Mouse (Mus musculus) urinary bladder, postnatal 36 days (tissue): ENCODE measurements around the gene Tmem52.
"Not testable (repeated sequence)": the region's sequence is repeated elsewhere in the genome, so short reads cannot be mapped to it uniquely, and the experiment has no call there.

Experiments
- DNase-seq, 2 experiments: peaks; one replicate each; pipeline ENCODE4 v3.0.0; 2022; ENCODE audit warnings: low spot score in 2 of 2, mixed read lengths in 1 of 2

Tmem52 gene

DNA sequence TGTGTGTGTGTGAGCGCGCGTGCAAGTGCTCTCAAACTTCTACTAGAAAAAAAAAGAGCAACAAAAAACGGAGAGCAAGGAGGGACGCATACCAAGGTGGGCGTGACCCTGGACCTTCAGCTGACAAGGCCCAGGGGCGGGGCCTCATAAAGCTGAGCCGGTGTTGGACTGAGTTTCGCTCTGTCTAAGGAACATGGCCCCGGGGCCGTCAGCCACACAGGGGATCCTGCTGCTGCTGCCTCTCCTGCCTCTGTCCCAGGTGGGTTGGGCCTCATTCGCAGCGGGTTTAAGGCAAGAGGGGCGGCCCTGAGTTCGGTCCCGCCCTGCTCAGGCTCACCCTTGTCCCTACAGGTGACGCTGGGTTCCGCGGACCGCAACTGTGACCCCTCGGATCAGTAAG lies at the start of gene Tmem52:
Gene Tmem52, plus strand, starts transcription at position 163 of the 400 bp plus-strand sequence.
- DNase-seq, result peak in 1 of 2 experiments; percentile 44

DNA sequence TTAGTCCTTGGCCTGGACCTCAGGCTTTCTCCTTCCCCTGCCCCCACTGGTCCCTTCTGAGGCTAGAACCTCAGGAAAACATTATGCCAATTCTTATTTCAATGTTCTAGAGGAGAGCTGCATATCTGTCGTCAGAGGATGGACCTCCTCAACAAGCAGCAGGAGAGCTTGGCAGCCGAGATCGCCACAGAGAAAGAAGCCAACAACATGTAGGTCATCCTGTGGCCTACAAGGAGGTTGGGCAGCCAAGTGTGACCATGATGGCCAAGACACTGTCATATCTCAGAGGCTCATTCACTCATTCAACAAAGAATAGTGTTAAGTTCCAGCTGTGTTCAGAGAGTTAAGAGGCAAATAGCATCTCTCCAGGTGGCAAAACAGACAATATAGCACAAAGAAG lies 48.8 kb upstream of the Tmem52 start:
- no peak for DNase-seq

DNA sequence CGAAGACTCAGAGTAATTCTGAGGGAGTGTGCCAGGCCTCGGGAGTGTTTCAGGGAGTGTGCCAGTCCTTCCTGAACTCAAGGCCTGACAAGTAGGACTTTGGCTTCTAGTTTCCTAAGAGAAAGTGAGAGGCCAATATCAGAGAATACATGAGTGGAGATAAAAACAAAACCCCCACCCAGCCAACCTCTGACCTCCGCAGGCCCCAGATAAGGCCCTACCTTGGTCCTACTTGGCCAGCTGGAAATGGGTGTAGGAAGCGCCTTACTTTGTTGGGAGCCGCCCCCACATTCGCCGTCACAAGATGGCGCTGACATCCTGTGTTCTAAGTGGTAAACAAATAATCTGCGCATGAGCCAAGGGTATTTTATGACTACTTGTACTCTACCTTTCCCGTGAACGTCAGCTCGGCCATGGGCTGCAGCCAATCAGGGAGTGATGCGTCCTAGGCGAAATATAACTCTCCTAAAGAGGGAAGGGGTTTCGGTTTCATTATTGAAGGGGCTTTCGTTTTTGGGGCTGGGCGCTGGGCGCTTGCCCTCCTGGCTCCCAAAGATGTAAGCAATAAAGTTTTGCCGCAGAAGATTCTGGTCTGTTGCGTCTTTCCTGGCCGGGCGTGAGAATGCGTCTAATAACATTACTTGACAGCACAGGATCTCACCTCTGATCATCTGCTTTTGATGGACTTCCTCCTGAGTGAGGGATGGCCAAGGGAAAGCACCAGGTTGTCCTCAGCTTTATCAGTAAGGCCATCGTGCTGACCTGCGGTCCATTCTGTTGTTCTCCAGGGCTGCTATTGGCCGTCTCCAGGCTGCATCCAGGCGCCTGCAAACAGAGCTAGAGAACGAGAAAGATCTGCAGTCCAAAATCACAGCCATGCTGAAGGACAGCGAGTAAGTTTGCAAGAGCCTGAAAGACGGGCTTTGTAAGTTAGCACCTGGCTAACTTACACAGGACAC lies 47.2 kb upstream of the Tmem52 start:
- not testable (repeated sequence) for DNase-seq

DNA sequence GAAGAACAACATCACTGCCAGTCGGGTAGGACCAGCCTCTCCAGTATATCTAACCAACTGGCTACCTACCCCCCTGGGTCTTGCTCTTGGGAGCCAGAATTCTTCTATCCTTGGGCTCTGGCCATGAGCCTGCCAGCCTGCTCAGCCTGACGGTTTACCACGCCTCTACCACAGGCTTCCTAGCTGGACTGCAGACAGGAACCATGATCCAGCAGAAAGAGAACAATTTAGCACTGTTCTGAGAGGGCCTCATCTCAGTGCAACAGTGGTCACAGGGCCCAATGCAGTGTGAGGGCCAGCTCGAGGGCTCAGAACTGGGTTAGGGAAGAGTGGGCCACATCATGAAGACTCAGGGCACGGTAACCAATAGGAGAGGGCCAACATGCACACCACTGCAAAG lies 44.9 kb upstream of the Tmem52 start:
- DNase-seq, result no peak

DNA sequence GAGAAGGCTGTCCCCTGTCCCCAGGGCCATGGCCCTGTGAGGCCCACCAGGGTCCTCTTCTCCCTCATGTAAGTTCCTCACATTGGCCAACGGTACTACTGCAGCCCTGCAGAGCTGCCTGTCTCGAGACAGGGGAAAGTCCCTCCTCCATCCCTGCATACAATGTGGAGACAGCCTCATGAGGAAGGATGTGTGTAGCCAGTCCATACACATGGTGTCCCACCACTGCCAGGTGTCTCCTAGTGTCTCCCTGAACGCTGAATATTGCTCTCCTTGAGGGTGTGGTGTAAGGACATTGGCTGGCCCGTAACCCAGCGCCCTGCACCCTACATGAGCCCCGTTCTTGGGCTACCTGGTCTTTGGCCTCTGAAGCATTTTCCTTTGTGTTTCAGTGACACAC lies 42.6 kb upstream of the Tmem52 start:
- DNase-seq, result no peak

DNA sequence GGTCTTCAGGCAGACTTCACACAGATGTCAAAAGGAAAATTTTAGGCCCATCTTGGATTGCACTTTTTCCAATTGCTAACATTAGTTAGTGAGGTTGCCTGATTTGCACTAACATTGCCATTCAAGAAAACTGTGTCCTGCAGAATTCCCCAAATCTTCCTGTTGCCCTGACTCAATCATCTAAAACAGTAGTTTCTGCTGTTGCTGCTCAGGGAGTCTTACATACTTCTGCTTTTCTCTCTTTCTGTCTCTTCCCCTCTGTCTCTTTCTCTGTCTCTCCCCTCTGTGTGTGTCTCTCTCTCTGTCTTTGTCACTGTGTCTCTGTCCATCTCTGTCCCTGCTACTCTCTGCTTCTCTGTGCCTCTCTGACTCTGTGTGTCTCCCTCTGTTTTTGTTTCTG lies 40.5 kb upstream of the Tmem52 start:
- DNase-seq, result no peak

DNA sequence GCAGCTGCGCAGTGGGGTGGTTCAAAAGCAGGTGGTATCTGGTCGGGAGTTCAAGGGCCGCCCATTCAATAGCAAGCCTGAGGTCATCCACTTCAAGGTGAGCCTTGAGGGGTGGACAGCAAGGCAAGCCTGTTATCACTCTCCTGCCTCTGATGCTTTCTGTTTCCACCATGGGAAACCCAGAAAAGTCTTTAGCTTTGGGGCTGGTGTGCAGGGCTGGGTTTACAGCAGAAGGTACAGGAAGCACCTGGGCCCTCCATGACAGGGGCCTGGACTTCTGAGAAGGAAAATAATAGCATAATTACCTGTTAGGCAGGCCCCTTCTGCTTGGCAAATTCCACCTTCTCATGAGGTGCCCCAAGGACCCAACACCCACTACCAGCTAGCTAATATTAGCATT lies 39.7 kb upstream of the Tmem52 start:
- DNase-seq, result no peak

DNA sequence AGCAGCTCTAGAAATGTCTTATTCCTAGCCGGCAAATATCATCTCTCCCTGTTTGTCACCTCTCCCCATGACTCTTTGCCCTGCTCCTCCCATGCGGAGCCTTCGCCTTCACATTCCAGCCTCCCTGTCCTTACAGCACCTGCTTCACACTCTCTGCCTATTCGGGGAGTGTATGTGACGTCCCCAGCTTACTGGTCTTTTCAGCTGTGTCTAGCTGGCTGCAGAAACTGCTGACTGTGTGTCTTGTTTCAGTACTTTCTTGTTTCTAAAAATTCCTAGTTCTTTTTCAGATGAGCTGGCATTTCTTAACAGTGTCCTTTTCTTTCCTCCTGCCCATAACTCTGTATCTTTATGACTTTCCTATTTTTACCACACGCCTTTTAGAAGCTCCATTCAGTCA lies 36.6 kb upstream of the Tmem52 start:
- no peak for DNase-seq

DNA sequence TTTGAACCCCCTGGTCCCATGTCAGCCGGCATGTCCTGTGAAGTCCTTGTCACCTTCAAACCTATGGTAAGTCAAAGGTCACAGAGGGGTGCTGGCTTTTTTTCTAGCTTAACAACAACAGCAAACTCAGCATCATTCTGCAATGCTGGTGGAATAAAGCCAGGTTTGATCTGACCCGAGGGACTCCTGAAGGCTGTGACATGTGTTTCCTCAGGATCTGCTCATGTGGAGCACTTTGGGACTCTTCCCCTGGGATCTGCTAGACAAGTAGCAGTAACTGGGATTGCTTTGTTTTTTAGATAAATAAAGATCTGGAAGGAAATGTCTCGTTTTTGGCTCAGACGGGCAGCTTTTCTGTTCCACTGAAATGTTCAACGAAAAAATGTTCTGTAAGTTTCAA lies 34.9 kb upstream of the Tmem52 start:
- no peak for DNase-seq

DNA sequence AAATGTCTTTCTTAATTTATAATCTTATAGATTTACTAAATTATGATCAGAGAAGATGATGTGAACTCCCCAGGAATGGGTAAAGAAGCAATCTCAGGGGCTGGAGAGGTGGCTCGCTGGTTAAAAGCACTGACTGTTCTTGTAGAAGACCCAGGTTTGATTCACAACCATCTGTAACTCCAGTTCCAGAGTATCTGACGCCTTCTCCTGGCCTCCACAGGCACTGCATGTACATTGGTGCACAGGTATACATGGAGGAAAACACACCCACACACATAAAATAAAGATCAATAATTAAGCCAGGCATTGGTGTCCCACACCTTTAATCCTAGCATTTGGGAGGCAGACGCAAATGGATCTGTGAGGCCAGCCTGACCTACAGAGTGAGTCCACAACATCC lies 26.1 kb upstream of the Tmem52 start:
- no peak for DNase-seq

DNA sequence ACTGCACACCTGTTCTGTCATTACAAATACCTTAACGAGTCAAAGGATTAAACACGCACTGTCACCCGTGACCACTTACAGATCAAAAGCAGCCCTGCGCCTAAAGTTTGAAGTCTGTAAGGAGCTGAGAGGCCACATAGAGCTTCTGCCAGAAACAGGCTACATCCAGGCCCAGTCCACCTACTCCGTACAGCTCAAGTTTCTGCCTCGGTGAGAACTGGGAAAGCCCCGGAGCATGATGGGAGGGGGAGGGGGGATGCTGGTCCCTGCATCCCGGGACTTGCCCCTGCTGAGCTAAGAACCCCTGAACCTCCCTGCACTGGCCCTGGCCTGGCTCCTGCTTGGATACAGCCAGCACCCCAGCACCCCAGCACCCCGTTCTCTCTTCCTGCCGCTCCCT lies 17.3 kb upstream of the Tmem52 start:
- DNase-seq, result no peak

DNA sequence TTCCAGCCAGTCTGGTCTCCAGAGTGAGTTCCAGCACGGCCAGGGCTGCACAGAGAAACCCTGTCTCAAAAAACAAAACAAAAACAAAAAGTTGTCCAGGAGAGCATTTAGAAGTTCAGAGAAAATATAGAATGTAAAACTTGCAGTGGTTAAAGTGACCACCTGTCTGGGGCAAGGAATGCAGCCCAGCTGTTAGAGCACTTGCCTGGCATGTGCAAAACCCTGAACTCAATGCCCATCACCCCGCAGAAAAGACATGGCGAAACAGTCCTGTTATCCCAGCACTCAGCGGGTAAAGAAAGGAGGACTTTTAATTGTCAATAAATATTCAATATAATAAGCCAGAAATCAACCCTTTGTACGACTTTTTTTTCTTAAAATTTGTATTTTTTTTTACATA lies 10.3 kb upstream of the Tmem52 start:
- no peak for DNase-seq

DNA sequence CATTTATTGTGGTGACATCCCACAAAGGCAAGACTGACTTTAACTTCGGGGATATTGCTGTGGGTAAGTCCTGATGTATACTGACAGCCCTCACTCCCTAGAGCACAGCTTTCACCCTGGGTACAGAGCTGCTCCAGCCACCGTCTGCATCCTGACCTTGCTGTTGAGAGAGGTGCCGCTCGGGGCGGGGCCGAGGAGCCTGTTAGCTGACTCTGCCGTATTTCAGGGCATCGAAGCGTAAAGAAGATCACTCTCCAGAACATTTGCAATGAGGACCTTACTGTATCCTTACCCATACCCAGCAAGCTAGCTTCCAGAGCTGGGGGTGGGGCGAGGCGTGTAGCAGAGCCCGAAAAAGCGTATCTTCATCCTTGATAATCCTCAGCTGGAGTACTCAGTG lies 5.9 kb upstream of the Tmem52 start:
- no peak for DNase-seq

DNA sequence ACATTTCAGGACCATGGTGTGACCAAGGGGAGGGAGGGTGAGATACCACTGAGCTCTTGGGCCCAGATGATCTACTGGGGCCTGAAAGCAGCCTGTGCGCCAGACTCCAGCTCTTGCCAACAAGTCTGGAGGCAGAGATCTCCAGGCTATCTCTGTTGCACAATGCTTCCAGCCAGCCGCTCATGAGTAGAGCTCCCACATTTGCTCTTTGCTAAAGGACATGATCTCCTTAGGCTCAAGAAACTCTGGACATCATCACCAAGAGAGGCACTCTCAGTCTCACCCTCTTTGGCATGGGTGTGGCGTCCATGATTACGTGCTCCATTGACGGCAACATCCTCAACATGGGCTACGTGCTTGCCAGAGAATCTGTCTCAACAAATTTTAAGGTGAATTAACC lies 5.3 kb upstream of the Tmem52 start:
- DNase-seq, result no peak

DNA sequence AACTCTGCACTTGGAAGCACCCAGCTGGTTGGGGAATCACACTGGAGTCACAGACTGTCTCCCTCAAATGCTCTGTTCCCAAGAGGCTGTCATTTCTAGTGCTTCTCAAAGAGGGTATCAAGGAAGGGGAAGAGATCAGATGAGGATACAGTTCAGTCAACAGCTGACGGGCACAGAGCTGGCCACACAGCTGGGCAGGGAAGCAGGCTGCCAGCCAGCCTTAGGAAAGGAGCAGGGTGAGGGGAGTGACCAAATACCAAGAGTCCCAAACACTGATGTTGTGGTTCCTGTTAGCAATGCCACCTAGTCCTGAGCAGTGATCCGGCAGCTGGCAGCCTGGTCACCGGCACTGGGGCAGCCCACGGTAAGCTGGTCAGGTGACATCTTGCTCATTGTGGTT lies 4.9 kb upstream of the Tmem52 start:
- no peak for DNase-seq

DNA sequence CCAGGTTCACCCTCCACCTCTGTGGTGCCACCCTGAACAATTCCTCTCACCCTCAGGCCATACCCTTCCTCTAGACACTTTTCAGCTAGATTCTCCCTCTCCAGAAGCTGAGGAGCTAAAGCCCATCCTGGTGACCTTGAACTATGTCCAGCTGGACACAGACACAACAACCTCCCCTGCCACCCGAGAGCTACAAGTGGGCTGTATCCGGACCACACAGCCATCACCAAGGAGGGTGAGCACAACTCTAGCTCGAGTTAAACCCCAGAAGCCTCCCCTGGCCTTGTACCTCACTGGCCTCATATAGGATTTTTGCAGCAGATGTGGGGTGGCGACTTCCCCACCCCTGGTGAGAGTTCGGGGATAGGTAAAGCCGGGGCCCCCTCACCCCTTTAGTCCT lies 3.3 kb upstream of the Tmem52 start:
- DNase-seq, result no peak

DNA sequence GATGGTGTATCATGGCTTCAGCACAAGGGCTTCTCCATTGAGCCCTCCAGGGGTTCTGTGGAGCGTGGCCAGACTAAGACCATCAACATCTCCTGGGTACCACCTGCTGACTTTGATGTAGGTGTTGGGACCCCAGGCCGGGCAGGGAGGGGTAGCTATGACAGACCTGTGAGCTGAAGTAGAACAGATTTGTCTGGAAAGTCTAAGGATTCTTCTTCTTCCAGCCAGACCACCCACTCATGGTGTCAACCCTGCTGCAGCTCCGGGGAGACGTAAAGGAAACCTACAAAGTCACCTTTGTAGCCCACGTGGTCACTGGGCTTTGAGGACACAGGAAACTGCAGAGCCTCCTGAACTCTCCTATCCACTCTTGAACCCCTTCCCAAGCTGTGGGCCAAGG lies 2.8 kb upstream of the Tmem52 start:
- no peak for DNase-seq

DNA sequence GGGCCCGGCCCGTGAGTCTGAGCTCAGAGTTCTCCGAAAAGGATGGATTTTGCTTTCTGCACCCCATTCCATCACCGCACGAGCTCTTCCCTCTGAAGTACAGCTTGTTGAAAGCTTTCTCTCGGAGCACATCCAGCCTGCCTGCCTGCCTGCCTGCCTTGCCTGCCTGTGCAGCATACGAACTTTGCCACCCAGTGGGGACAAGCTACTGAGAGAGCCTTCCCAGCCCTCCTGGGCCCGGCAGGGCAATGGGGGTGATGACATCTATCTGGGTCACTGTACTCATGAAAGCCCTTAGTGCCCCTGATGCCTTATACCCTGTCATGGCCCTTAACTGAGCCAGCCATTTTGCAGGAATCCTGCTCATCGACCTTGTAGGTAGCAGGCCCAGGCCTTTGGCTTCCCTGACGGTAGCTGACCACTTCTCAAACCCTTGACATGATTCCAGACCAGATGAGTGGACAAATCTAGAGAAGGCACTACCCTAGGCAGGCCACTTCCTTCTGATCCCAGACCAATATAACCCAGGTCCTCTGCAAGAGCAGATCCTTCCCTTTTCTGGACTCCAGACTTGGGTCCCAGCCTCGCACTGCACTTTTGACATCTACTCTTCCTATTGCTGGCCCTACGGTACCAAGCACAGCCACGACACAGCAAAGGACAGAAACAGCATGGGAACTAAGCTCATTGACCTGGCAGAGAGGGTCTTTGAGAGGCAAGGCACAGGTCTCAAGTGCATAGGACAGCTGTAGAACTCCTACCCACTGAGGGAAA lies 1.5 kb upstream of the Tmem52 start:
- no peak for DNase-seq

DNA sequence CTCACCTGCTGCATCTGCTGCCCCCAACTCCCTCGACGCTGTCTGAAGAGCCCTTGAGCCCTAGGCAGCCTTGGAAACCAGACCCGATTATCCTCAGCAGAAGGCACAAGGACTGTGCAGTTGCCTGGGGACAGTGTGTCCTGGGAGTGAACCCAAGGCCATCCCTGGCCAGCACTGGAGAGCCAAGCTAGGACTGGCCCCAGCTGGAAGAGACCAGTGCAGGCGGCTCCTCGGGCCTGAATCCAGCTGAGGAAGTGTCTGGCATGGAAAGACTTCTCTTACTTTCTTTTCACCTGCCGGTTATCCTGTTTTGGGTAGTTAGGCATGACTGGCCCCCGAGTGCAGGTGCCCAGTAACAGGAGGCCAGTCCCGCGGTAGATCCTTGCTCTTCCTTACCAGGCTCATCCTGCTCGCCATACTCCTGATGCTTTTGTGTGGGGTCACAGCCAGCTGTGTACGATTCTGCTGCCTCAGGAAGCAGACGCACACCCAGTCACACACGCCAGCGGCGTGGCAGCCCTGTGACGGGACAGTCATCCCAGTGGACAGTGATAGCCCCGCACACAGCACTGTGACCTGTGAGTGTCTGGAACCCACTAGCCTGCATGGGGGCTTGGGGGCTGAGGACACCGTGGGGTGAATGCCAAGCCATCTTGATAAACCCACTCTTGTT lies 812 bp downstream of the Tmem52 start:
- peak in 1 of 2 experiments; percentile 67 for DNase-seq

DNA sequence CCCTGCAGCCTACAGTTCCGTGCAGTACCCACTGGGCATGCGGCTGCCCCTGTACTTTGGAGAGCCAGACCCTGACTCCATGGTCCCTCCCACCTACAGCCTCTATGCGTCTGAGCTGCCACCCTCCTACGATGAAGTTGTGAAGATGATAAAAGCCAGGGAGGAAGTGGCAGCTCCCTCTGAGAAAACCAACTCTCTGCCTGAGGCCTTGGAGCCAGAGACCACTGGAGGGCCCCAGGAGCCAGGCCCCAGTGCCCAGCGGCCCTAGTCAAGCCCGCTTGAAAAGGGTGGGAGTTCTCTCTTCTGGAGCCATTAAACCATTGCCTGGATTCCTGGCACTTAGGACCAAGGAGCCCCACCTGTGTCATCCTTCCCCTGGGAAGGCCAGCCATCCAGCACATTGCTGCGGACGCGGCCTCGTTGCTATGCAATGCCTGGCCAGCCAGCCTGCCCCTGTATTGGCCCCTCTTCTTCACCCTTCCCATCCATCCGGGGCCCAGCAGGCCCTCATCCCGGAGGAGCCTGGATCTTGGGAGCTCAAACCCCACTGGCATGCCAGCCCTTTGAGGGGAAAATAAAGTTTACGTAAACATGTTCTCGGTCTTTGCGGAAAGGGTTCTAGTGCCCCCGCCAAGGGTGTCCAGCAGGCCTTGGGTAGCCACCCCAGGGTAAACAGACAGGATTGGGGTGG lies 1.5 kb downstream of the Tmem52 start:
- DNase-seq, result no peak

DNA sequence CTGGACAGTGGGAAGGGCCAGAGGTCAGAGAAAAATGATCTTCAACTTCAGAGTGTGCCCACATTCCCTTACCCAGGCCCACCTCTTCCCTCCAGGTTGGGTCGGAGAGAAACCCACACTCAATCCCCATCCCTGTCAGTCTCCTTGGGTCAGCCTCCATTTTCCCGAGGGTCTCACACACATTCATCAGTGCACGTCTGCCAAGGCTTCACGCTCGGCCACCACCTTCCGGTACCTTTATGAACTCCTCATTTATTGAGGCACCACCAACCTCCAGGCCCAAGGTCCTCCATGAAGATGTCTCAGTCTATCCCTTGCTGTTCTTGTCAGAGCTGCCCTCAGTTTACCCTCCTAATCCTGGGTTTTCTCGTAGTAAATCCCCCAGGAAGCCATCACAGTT lies 2.1 kb downstream of the Tmem52 start:
- no peak for DNase-seq

DNA sequence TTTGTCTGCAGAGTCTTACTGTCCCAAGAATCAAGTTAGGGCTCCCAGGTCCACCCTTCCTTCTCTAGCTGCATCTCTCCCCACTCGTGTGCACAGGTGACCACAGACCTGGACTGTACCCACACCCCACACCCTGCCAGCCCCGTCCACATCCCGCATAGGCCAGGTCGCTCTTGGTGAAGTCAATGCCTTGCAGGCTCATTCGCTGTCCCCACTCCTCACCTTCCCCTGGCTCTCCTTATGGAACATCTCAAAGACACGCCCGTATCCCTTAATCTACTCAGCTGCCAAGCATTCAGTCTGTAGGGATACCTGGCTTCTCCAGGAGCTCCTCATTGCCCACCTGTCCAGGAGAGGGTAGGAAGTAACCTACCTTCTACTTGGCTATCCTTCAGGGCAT lies 2.5 kb downstream of the Tmem52 start:
- DNase-seq, result no peak
